Mouse (Mus musculus): ENCODE measurements around the gene Rabggta.
A peak's percentile ranks its signal among the peaks of the same experiment; 100 is the strongest.

DNA sequence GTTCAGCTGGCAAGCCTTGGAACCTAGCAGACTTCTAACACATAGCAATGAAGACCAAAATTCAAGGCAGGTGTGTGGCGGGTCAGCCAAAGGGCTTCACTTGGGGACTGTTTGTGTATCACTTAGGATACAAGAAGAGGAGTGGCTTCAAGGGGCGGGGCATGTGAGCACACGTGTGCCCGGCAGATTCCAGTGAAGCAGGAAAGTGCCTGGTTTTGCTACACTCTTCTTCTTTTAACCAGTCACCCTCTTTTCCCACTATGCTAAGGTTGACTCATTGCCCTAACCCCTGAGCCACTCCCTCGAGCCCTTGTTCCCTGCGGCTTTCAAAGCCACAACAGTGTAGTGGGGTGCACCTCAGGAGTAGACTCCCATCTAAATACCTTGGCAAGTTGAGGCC, 7.2 kb downstream of the Rabggta start:
- TF ChIP-seq POLR2A (IDR thresholded peaks at IDR 0.05; ENCODE audit: insufficient read length, low read depth) (no peak), POLR2AphosphoS2 (IDR thresholded peaks at IDR 0.05; ENCODE audit: insufficient read length, low read depth) (no peak), E2F4 (IDR thresholded peaks at IDR 0.05; ENCODE audit: insufficient read depth) (no peak), USF1 (IDR thresholded peaks at IDR 0.05; ENCODE audit: low read depth) (no peak), MYOD1 (IDR thresholded peaks at IDR 0.05; ENCODE audit: control insufficient read depth in 1 of 3, insufficient read length in 2 of 3, low read depth in 2 of 3) (peak in 1 of 3 experiments; percentile 9), MAX (IDR thresholded peaks at IDR 0.05; ENCODE audit: low read depth) (no peak), MYOG (IDR thresholded peaks at IDR 0.05; ENCODE audit: control insufficient read depth in 1 of 3, insufficient read depth in 1 of 3, insufficient read length in 2 of 3, low read depth in 2 of 3) (no peak), TCF12 (IDR thresholded peaks at IDR 0.05; ENCODE audit: insufficient read depth, poor library complexity, severe bottlenecking) (no peak), CEBPB (IDR thresholded peaks at IDR 0.05; ENCODE audit: insufficient read depth, poor library complexity, severe bottlenecking) (no peak)

All from myocyte (in vitro differentiated cells).